Mouse (Mus musculus) 3T3-L1 (cell line): ENCODE measurements around the gene Polq.
"Not testable (repeated sequence)": the region's sequence is repeated elsewhere in the genome, so short reads cannot be mapped to it uniquely, and the experiment has no call there.

ENCODE experiments used
- DNase-seq: peaks from one replicate; pipeline ENCODE4 v3.0.0-alpha.2; 2015; ENCODE audit warnings: low read depth, low spot score

Polq gene

GRCm38 (mm10) chr16:37094169-37094833 lies 82.7 kb downstream of the Polq start:
- DNase-seq, result peak; percentile 28

GRCm38 (mm10) chr16:37108763-37109162 lies 97.2 kb downstream of the Polq start:
- DNase-seq, result no peak

- DNase-seq, result peak; percentile 89
Observed at GRCm38 (mm10) chr16:37109285-37109684, 97.7 kb downstream of the Polq start.

- not testable (repeated sequence) for DNase-seq
Observed at GRCm38 (mm10) chr16:37125190-37125589, 113.6 kb downstream of the Polq start.
